Mouse (Mus musculus): ENCODE measurements around the gene Gca. TPM values are rescaled to one million over a fixed set of nuclear protein-coding genes. Genes with fewer than 3 reads are reported as not detected.
A peak's percentile ranks its signal among the peaks of the same experiment; 100 is the strongest.
"Not testable (repeated sequence)": the region's sequence is repeated elsewhere in the genome, so short reads cannot be mapped to it uniquely, and the experiment has no call there.

Gene Gca
- total and polyA plus RNA-seq, 3 experiments, result 4.2 to 10.1 (median 4.7) TPM

DNA sequence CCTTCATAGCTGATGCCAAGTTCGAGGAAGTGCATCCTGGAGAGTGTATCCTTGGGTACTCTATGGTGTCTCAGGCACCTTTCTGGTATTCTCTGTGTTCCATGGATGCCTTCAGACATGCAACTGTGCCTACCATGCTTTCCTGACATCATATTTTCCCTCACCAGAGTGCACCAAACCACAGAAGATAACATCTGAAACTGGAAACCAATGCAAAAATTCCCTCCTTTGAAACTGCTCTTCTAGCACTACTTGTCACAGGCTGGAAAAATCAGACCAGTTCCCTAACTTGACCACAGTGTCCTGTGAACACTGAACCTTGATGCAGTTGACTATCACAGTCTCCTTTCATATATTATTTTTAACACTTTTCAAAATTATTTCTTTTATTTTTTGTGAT is 45.5 kb downstream of the Gca start:
- DNase-seq (ENCODE audit: extremely low read depth), result no peak
- no peaks in the 10 kb centered on the region for H3K36me3 ChIP-seq (replicated peaks in 1 of 2; ENCODE audit: control insufficient read depth in 1 of 2, insufficient read depth in 1 of 2, low read length in 1 of 2)
- H3K4me2 ChIP-seq (ENCODE audit: insufficient read depth, low read depth, poor library complexity, severe bottlenecking), result no peak overlapping the region
- H3K79me2 ChIP-seq (replicated peaks; ENCODE audit: control insufficient read depth, extremely low read depth, insufficient read depth, poor library complexity, severe bottlenecking), result no peaks in the 10 kb centered on the region
- H3K9me3 ChIP-seq (replicated peaks; ENCODE audit: low read length), result no peaks in the 10 kb centered on the region
- in situ Hi-C loops (cut with MboI; ENCODE audit: low pct_ligation_motif_present, low pct_unique_long_range_greater_than_20kb, low sequenced_read_pairs), result no loop called here
- no peaks in the 10 kb centered on the region for H3K27me3 ChIP-seq (replicated peaks)
- no peak overlapping the region for H3K27ac ChIP-seq (ENCODE audit: insufficient read depth, low read depth)
- H3K4me3 ChIP-seq (replicated peaks in 1 of 3; ENCODE audit: low read depth in 2 of 3, low read length in 2 of 3, poor library complexity in 1 of 3), result no peak overlapping the region
- dilution Hi-C loops (cut with MboI; ENCODE audit: extremely low pct_ligation_motif_present, extremely low pct_unique_long_range_greater_than_20kb, low sequenced_read_pairs), result no loop called here
- H3K9ac ChIP-seq (ENCODE audit: insufficient read depth, low read depth), result no peak overlapping the region
- 0 out of 4 replicates have a peak, but pooled peaks cover 0 to 2% of the 10 kb centered on the region in 2 experiments for H3K4me1 ChIP-seq (ENCODE audit: control insufficient read depth in 1 of 2, insufficient read depth in 2 of 2)
- TF ChIP-seq EP300 (IDR thresholded peaks at IDR 0.05; ENCODE audit: low read length) (peak; percentile 58; the same call in 1 of the 2 replicates), TBP (conservative IDR thresholded peaks at IDR 0.05; ENCODE audit: low read depth, low read length) (no peak), JUN (IDR thresholded peaks at IDR 0.05; ENCODE audit: insufficient read depth, low read depth, low read length) (peak; percentile 43; the same call in 1 of the 2 replicates)

DNA sequence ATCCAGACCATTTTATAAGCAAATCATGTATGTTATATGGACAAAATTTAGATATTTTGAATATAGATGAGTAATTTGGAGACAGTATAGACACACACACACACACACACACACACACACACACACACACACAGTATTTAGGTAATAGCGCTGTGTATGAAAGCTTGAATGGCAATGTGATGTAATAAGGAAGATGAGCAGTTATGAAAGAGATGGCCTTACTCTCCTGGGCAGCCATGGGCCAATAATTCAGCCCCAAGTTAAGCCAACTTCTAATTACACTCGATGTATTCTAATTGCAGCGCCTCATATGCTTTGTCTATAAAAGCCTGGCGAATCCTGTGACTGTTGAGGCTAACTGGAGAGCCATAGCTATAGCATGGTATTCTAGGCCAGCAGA is 50.3 kb downstream of the Gca start:
- H3K27me3 ChIP-seq (replicated peaks); dilution Hi-C loops (cut with MboI; ENCODE audit: extremely low pct_ligation_motif_present, extremely low pct_unique_long_range_greater_than_20kb, low sequenced_read_pairs); H3K4me1 ChIP-seq (ENCODE audit: control insufficient read depth in 1 of 2, insufficient read depth in 2 of 2); H3K79me2 ChIP-seq (replicated peaks; ENCODE audit: control insufficient read depth, extremely low read depth, insufficient read depth, poor library complexity, severe bottlenecking); H3K36me3 ChIP-seq (replicated peaks in 1 of 2; ENCODE audit: control insufficient read depth in 1 of 2, insufficient read depth in 1 of 2, low read length in 1 of 2); in situ Hi-C loops (cut with MboI; ENCODE audit: low pct_ligation_motif_present, low pct_unique_long_range_greater_than_20kb, low sequenced_read_pairs); H3K27ac ChIP-seq (ENCODE audit: insufficient read depth, low read depth); H3K9ac ChIP-seq (ENCODE audit: insufficient read depth, low read depth); H3K4me3 ChIP-seq (replicated peaks in 1 of 3; ENCODE audit: low read depth in 2 of 3, low read length in 2 of 3, poor library complexity in 1 of 3); DNase-seq (ENCODE audit: extremely low read depth); H3K4me2 ChIP-seq (ENCODE audit: insufficient read depth, low read depth, poor library complexity, severe bottlenecking); H3K9me3 ChIP-seq (replicated peaks; ENCODE audit: low read length): not testable (repeated sequence)

DNA sequence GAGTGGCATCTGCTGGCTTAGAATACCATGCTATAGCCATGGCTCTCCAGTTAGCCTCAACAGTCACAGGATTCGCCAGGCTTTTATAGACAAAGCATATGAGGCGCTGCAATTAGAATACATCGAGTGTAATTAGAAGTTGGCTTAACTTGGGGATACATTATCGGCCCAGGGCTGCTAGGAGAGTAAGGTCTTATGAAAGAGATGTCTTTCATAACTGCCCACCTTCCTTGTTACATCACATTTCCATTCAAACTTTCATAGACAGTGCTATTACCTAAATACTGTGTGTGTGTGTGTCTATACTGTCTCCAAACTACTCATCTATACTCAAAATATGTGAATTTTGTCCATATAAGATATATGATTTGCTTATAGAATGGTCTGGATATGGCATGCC is 51.2 kb downstream of the Gca start:
- no peak for DNase-seq (ENCODE audit: extremely low read depth)
- dilution Hi-C loops (cut with MboI; ENCODE audit: extremely low pct_ligation_motif_present, extremely low pct_unique_long_range_greater_than_20kb, low sequenced_read_pairs) (no loop called here), in situ Hi-C loops (cut with MboI; ENCODE audit: low pct_ligation_motif_present, low pct_unique_long_range_greater_than_20kb, low sequenced_read_pairs) (no loop called here)
- H3K36me3 ChIP-seq (replicated peaks in 1 of 2; ENCODE audit: control insufficient read depth in 1 of 2, insufficient read depth in 1 of 2, low read length in 1 of 2), result no peaks in the 10 kb centered on the region
- H3K27ac ChIP-seq (ENCODE audit: insufficient read depth, low read depth), result no peak overlapping the region
- H3K79me2 ChIP-seq (replicated peaks; ENCODE audit: control insufficient read depth, extremely low read depth, insufficient read depth, poor library complexity, severe bottlenecking), result no peaks in the 10 kb centered on the region
- TF ChIP-seq TBP (conservative IDR thresholded peaks at IDR 0.05; ENCODE audit: low read depth, low read length), result no peak
- no peak for TF ChIP-seq CTCF (conservative IDR thresholded peaks at IDR 0.05 in 1 of 2, IDR thresholded peaks at IDR 0.05 in 1 of 2; ENCODE audit: low read depth in 2 of 2, low read length in 2 of 2)
- TF ChIP-seq NELFE (IDR thresholded peaks at IDR 0.05; ENCODE audit: low read depth, low read length), result no peak
- no peak for TF ChIP-seq NRF1 (IDR thresholded peaks at IDR 0.05; ENCODE audit: low read depth, low read length)
- no peak for TF ChIP-seq ZMIZ1 (IDR thresholded peaks at IDR 0.05; ENCODE audit: low read depth, low read length)
- no peak for TF ChIP-seq EP300 (IDR thresholded peaks at IDR 0.05; ENCODE audit: low read length)
- no peak for TF ChIP-seq MAFK (IDR thresholded peaks at IDR 0.05; ENCODE audit: insufficient replicate concordance, low read length)
- TF ChIP-seq POLR2AphosphoS2 (IDR thresholded peaks at IDR 0.05; ENCODE audit: low read depth, low read length), result no peak
- no peak for TF ChIP-seq UBTF (IDR thresholded peaks at IDR 0.05; ENCODE audit: low read depth, low read length)
- TF ChIP-seq SIN3A (IDR thresholded peaks at IDR 0.05; ENCODE audit: low read length), result no peak
- no peak for TF ChIP-seq GABPA (IDR thresholded peaks at IDR 0.05; ENCODE audit: insufficient replicate concordance, low read depth, low read length)
- H3K4me2 ChIP-seq (ENCODE audit: insufficient read depth, low read depth, poor library complexity, severe bottlenecking), result no peak overlapping the region
- H3K4me1 ChIP-seq (ENCODE audit: control insufficient read depth in 1 of 2, insufficient read depth in 2 of 2), result peaks cover 2 to 3% of the 10 kb centered on the region in 2 experiments; a peak in 1 of 4 replicates
- H3K27me3 ChIP-seq (replicated peaks), result no peaks in the 10 kb centered on the region
- no peak overlapping the region for H3K9ac ChIP-seq (ENCODE audit: insufficient read depth, low read depth)
- H3K4me3 ChIP-seq (replicated peaks in 1 of 3; ENCODE audit: low read depth in 2 of 3, low read length in 2 of 3, poor library complexity in 1 of 3), result no peak overlapping the region
- H3K9me3 ChIP-seq (replicated peaks; ENCODE audit: low read length), result no peaks in the 10 kb centered on the region
